Mouse (Mus musculus) ZHBTc4 (cell line): ENCODE results near the gene Zbtb42.

ENCODE experiments used
- DNase-seq: peaks from one replicate; pipeline ENCODE4 v3.0.0-alpha.2; 2011; ENCODE audit warnings: low read depth, low spot score

Zbtb42 gene

DNA sequence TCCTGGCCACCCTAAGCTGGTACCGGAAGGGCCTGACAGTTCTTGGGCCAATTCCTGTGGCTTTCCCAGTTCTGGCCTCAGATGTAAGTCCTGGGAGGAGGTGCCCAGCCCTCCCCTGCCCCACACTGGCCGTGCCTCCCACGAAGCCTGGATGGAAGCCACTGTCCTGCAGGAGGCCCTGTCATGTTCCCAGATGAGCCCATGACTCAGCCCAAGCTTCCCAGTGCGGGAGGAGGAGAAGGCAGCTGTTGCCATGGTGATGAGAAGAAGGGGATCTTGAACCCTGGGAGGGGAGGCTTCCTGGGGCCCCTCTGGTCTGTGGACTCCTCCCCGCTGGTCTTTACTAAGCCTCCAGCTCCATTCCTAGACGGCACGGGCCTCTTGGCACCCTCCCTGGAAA is 4.7 kb downstream of the Zbtb42 start:
- DNase-seq: no peak

DNA sequence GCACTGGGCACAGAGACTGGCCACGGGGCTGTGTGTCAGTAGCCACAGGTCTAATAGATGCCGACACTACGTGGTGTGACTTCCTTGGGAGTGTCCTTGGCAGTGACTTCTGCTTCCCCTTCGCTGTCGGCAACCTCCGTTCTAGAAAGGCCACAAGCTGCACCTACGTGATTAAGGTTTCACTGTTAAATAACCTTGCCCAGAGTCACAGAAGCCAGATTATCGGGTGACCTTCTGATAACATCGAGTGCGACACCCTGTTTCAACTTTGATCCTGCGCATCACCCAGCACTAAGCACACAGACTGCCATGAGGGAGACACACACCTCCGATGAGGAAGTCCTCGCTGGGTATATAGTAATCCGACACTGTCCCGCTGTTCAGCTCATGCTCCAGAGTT is 9.8 kb downstream of the Zbtb42 start:
- no peak for DNase-seq

DNA sequence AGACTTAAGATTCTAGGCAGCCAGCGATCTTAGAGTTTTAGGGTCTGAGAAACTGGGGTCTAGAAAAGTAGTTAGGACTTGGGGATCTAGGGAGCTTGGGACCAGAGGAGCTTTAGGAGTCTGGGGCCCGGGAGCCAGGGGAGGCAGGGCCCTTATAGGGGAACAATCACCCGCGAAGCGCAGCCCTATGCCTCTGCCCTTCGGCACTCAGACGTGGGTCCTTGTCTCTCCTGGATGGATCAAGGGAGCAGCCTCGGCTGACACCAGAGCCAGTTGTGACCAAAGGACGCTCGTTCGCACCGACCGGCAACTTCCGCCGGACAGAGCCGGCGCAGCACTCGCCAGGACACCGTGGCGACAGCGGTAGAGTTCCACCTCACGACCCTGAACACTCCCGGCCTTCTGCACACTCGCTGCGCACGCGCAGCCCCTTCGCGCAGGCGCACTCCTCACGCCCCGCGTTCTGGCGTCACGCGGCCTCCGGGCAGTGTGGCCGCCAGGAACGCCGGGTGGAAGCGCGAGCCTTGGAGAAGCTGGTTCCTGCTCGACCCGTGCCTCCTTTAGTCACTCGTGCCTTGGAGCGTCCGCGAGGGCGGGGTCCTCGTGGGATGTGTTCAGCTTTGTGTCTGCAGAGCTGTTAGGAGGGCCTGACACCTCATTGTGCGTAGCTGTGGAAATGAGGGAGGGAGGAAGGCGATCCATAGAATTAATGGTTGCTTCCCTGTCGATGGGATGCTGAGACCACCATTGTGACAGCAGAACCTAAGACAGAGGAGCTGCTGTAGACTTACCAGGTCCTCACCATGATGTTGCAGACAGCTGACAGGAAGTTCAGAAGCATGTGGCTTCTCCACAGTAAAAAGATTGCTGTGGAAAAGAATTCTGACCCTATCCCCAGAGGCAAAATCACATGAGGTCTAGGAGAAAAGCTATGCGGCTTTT is 14.8 kb downstream of the Zbtb42 start:
- peak; percentile 97 for DNase-seq

DNA sequence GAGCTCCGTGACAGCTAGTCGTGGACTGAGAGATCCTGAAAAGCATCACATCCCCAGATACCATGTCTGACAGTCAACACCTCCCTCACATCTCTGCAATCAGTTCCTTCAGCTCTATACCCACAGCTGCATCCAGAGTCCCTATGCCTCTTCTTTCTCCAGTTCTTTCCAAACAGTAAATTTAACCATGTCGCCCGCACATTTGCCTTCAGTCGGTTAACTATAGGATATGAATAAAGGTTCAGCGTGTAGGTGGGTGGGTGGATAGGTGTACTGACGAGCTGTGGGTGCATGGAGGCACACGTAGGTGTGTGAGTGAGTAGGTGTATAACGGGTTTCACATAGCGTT is 15.5 kb downstream of the Zbtb42 start:
- no peak for DNase-seq

DNA sequence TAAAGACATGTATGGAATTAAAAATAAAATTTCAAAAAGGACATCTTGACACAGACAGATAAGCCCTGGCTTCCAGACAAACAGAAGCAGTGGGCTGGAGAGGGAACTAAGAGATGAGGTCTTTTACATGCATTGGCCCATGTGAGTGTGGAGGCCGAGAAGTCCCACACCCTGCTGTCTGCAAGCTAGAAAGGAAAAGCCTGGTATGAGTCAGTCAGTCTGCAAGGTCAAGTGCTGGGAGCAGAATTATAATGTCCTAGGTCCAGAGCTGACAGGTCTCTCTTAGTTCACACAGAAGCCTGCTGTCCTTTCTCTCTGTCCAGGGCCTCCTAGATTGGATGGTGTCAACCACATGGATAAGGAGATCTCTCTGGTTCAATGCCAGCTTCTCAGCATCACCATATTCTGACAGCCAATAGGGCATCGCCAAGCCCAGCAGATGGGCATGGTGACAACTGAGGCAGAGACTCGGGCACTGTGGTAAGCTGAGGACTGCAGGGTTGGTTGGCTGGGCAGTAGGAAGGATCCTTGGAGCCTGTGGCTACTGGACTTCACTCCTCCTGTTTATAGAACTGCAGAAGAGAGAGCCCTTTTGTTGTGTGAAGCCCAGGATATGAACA is 18.3 kb downstream of the Zbtb42 start:
- DNase-seq: no peak

DNA sequence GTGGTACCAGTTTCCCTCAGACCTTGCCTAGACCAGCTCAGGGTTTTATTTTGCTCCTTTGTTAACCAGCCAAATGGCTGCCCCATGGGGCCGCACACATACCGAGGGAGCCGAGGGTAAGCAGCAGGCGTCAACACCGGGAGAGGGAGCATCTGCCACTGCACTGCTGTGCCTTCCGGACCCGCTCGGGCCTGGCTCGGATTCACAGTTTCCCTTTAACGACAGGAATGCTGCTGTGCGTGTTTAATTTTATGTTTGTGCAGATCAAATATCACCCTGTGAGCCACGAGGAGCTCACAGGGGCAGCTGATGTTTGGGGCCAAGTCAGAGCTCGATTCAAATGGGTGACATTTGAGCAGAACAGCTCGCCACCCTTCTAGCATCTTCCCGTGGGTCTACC is 21.9 kb downstream of the Zbtb42 start:
- DNase-seq: no peak

DNA sequence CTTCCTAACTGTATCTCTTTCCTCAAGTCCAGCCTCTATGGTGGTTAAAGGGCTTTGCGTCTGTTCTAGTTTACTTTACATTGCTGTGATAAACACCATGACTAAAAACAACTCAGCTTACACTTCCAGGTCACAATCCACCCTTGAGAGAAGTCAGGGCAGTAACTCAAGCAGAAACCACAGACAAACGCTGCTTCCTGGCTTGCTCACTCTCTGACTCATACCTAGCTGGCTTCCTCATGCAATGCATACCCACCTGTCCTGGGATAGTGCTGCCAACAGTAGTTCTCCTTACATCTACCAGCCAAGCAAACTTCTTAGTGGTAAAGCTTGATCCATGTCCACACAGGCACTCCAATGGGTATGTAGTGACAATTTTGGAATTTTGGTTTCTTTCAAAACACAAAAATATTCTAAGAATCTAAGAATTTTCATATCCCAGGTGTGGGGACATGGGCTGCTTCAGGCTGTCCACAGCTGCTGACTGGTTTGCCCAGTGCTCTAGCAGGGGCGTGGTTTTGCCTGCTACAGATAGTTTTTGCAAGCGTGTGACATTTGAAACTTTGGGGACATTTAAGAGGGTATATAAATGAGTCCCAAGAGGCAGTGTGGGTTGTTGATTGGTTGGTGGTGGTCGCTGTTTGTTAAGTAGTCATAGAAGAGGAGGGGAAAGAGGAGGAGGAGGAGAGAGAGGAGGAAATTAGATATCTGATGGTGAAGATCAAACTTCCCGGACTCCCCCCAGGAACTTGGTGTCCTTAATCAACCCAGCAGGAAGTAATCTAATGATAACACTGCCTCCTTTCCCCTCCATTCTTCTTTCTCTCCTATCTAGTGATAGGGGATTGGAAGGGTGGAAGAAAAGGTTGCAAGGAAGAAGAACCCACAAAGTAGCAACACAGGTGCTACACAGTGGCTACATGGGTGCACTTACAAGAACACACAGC is 24.0 kb downstream of the Zbtb42 start:
- no peak for DNase-seq

DNA sequence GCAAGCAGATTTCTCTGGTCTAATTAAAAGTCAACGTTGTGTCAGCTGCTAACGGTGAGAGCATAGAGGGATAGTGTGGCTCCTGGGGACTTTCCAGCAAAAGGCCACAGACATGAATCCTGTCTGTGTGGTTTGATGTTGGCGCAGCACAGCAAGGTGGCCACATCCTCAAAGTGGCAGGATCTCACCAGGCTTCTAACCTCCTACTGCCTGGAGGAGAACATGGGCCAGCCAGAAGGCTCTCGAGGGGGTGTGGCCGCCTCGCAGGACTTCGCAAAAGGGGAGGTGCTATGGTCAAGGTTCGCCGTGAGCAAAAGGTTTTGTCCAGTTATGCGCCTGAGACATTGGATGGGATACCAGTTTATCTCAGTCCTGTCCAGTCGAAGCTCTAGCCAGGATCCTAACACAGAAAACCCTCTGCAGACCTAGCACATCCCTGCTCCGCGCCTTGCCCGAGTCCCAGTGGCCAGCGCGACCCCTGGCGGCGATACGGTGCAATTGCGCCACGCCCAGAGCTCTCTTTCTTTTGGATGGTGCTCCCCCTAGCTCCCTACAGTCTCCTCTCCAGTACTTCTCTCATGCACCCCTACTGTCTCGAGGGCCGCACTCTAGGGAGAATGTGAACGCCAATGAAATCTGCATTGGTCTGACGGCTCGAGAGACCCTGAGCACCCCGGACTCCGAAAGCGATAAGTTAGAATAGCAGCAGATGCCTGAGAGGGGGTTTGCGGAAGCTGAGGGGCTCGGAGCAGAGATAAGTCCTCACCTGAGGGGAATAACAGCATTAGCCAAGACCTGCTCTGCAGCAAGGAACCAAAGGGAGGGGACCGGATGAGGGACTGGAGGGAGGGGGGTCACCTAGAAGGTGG is 28.3 kb downstream of the Zbtb42 start:
- peak; percentile 88 for DNase-seq

DNA sequence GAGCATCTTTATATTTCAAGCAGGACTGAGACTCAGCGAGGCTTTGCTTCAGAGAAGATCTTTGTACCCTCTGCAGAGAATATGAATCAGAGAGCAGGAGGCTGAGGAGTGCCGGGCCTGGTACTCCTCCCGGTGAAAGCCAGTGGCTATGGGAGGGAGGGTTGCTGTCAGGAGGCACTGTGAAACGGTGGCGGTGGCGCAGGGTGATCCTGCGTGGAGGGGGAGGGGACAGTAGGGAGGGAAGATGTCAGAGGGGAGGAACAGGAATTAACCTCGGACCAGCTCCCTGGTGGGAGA is 28.9 kb downstream of the Zbtb42 start:
- DNase-seq: no peak

DNA sequence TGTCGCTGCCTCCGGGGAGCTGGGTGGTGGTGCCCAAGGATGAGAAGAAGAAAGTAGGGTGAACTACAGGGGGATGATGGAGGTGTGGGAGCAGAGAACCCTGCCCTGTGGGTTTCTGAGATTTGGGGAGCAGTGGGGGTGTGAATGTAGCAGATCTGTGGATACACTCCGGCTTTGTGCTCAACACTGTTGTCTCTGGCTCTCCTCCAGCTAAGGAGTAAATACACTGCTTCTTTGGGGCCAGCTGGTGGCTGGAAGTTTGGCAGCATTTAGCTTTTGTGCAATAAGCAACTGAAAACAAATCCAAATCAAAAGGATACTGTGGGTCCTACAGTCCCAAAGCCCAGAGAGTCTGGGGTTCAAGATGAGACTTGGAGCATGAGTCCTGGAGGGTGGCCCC is 35.4 kb downstream of the Zbtb42 start:
- DNase-seq: no peak

DNA sequence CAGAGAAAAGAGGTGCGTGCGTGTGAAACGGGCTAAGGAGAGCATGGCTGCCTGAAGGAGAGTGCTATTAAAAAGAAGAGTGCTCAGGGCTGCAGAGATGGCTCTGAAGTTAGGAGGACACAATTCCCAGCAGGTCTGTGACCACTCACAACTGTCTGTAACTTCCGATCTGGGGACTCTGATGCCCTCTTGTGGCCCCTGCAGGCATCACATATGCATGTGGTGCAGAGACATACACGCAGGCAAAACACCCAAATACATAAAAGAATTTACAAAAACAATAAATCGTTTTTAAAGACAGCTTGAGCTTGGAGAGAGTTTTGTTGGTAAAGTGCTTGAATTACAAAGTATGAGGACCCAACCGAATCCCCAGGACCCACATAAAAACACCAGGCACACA is 38.5 kb downstream of the Zbtb42 start:
- peak; percentile 78 for DNase-seq

DNA sequence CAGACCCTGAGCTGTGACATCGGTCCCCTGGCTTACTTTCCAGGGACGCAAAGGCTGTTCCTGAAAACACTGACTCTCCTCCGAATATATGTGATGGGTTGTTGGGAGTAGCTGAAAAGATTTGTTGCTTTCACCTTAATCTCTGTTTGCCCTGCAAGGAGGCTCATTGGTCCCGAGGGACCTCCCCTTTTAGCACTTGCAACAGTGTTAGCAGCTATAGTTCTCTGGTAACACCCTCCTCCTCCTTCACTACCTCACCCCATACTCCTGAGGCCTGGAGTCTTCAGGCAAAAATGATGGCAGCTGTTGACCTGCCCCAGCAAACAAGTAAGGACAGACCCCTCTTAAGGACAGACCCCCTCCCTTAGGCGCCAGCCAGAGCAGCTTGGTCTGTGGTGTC is 40.4 kb downstream of the Zbtb42 start:
- no peak for DNase-seq

DNA sequence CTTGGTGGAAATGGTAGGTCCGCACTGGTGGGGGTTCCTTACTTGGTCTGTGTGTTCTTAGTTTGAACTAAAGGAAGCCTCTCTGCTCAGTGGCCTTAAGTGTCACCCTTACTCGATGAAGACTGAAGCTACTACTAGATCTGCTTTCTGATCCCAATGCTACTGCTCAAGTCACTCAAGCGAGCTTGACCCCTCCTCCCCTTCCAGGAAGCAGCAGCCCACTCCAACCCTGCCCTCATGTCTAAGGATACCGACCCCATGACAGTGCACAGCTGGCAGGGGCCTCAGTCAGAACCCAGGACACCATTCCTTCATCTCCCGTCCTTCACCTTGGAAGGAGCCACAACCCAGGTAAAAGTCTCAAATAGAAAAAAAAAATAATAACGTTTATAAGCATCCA is 41.6 kb downstream of the Zbtb42 start, which contains the start of gene Cep170b:
TSS of gene Cep170b (plus strand) at position 240 of the 400 bp plus-strand sequence.
- no peak for DNase-seq

DNA sequence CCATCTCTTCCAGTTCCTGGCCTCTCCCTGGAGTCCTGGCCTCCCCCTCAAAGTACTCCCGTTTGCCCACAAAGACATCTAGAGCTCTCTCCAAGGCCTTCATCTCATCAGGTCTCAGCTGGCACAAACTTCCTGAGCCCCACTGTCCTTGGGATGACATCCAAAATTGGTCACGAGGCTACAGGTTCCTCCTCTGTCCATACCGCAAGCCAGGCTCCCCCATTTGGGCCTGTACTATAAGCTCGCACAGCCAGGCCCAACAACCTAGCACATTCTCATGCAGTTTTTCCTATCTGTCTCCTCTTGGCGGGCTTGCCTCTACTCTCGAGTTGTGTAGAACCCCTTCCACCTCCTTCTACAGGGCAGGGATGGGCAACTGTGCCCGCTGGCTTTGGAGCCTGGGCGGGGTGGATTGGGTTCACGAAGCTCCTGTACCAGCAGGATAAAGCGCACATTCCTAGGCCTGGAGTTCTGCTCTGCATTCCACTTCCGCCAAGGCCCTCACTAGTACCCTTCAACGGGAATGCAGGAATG is 42.3 kb downstream of the Zbtb42 start:
- DNase-seq: no peak

DNA sequence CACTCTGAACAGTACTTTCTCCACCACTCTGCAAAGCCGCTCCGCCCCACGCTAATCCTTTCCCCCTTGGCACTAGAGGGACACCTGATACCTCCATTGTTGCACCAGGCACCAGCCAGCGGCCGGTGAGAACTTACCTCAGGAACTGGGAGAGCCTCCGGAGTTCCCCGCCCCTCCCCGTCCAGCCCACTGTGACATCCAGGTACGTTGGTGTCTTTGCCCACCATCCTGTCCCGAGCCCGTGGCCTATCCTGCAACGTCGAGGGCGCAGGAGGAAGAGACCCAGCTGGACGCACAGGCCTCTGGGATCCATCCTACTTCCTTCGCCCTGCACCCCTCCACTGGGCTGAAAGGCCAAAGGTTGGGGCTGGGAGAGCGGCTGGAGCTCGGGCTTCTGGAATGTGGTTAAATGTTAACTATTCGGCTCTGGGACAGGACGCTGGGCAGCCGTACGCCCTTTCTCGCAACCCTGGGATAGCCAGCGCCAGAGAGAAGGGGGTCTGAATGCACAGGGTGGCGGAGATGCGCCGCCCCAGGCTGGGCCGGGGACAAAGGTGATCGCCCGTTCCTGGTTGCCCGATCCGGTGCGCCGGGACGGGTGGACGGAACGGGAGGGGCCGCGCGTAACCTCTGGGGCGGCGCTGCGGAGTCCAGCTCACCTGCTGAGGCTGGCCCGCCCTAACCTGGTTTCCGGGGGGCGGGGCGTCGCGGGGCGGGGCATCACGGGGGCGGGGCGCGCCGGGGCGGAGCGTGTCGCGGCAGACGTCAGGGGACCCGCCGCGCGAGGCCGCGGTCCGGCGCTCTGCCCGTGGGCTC is 43.0 kb downstream of the Zbtb42 start:
- peak; percentile 94 for DNase-seq

DNA sequence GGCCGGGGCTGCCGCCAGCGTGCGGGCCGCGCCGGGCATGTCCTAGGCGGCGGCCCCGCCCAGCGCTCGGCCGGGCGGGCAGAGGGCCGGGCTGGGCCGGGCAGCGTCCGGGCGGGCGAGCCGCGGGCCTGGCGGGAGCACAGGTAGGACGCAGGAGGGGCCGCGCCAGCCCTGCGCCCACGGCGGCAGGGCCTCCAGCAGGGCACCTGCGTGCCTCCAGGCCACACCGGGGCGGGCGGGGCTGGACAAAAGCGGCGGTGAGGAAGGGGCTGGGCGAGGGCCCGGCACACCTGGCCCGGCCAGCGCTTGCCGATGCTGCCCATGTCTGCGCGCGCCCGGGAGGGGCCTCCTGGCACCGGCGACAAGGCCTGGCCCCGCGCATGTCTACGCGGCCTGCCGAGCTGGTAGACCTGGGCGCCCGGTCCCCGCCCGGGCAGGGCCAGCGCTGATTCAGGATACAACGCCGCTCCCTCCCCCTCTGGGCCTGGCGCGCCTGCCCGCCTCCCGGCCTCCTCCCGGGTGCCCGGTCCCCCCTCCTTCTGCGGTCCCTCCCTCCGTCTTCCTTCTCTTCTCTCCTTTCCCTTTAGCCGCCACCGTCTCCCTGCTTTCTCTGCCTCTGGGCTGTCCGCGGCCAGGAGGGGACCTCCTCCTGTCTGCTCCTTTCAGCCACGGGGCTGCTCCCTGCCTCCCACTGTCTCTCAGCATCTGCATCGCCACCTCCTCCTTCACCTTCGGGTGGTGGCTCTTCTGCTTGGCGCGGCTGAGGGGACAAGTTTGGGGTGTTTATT is 43.8 kb downstream of the Zbtb42 start:
- no peak for DNase-seq

DNA sequence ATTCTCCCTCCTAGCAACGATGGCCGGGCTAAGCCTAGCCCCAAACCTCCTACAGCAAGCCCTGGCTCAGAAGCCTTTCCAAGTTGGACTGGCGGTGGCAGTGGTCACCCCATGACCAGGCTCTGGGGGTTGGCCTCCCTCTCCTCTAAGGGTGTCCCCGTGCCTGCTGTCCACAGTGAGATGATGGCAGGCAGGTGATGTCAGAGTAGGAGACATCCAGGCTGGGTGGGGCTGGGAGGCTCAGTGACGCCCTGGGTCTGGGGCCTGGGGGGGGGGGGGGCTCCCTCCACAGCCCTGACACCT is 44.4 kb downstream of the Zbtb42 start:
- no peak for DNase-seq

DNA sequence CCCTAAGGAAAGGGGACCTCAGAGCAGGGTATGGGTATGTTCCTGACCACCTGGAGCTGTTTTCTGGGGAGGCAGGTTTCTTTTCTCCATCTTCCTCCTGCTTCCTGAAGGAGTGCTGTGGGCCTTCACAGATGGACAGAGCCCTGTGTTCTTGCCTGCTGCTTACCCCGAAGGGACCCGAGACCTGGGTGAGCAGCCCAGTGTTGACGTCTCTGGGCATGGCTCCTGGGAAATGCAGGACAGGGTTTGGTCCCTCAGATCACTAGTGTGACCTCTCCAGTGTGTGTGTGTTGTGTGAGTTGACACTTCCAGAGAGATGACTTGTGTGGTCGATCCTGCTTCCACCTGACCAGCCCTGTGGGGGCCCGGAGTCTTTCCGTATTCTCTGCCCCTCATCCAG is 44.8 kb downstream of the Zbtb42 start:
- no peak for DNase-seq

DNA sequence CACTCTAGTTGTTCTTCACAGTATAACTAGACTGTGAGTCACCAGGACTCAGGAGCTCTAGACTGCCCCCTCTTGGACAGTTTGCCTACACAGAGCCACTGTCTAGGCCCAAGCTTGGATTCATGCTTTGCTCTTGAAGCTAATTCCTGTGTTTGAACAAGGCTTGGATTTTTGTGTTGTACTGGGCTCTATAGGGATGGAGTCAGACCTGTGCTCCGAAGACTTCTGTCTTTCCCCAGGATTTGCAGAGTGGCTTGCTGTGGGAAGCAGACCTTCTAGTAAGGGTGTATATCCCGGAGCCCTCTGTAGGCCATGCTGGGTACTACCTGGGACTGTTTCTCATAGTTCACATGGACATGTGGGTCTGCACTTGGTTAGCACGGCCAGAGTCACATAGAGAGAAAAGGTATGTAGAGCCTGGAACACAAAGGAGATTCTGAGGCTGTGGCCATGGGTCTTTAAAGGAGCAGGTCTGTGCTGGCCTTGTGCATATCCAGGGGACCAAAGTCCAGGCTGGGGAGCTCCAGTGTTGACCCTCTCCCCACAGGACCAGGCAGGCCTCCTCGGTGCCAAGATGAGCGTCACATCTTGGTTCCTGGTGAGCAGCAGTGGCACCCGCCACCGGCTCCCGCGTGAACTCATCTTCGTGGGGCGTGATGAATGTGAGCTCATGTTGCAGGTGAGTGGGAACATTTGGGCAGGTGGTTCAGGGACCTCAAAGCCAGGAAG is 45.6 kb downstream of the Zbtb42 start:
- DNase-seq: peak; percentile 85
